Mouse (Mus musculus) CH12.LX (cell line): ENCODE results near the gene Cnih3.

Source experiments
- CTCF ChIP-seq, 2 experiments: IDR thresholded peaks in 1 of 2; conservative IDR thresholded peaks in 1 of 2; 2 replicates each; pipeline ENCODE4 v1.5.1; 2011 to 2012; ENCODE audit warnings: low read depth in 2 of 2, low read length in 2 of 2, improper control_type of control experiment in 1 of 2, inconsistent platforms in 1 of 2, mild to moderate bottlenecking in 1 of 2, moderate library complexity in 1 of 2
- HCFC1 ChIP-seq: IDR thresholded peaks from 2 replicates; pipeline ENCODE4 v1.6.1; 2012; ENCODE audit warnings: low read depth, mild to moderate bottlenecking, inconsistent platforms, low read length, improper control_type of control experiment
- MAX ChIP-seq: IDR thresholded peaks from 2 replicates; pipeline ENCODE4 v1.6.1; 2011; ENCODE audit warnings: low read length, improper control_type of control experiment
- POLR2A ChIP-seq: IDR thresholded peaks from 2 replicates; pipeline ENCODE4 v1.6.1; 2011; ENCODE audit warnings: low read depth, mild to moderate bottlenecking, improper control_type of control experiment, low read length
- ZC3H11A ChIP-seq: IDR thresholded peaks from 2 replicates; pipeline ENCODE4 v1.6.1; 2012; ENCODE audit warnings: low read depth, mild to moderate bottlenecking, inconsistent platforms, low read length, improper control_type of control experiment

DNA sequence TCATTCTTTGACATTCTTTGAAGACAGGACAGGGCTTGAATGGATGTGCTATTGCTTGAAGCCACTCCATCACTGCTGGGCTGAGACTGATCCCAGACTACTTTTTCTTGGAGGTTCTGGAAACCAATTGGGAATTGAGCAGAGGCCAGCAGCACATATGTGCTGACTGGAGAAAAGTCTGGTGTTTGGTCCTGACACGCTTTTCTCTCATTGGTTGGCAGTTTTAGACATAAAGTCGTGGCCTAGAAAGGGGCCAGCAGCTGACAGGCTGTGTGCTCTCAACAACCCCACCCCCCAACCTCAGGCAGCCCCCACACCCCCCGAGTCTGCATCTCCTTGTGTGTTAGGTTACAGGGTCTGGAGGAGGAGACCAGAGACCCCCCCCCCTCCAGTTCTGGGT lies 17.9 kb downstream of the Cnih3 start:
- TF ChIP-seq HCFC1 (no peak), POLR2A (no peak), ZC3H11A (no peak), MAX (no peak), CTCF (conservative IDR thresholded peaks at IDR 0.05 in 1 of 2, IDR thresholded peaks at IDR 0.05 in 1 of 2; ENCODE audit: low read depth in 2 of 2, low read length in 2 of 2) (no peak)
